Mouse (Mus musculus) ES-Bruce4 (cell line): Measurements from ENCODE around the gene Aldh6a1. TPM values are rescaled to one million over a fixed set of nuclear protein-coding genes. Genes with fewer than 3 reads are reported as not detected.

Experiments used
- H3K27ac ChIP-seq: 2 replicates; pipeline ENCODE4 v1.5.1; 2012; ENCODE audit warnings: low read length, inconsistent platforms; ENCODE audit not compliant: insufficient read depth
- H3K27me3 ChIP-seq: 2 replicates; pipeline ENCODE4 v1.6.1; 2012; ENCODE audit warnings: mild to moderate bottlenecking, low read length, inconsistent platforms; ENCODE audit not compliant: control insufficient read depth, poor library complexity, insufficient read depth, severe bottlenecking
- H3K36me3 ChIP-seq: 2 replicates; pipeline ENCODE4 v1.6.1; 2012; ENCODE audit warnings: inconsistent platforms, mild to moderate bottlenecking, low read length, moderate library complexity; ENCODE audit not compliant: control insufficient read depth, poor library complexity, insufficient read depth, severe bottlenecking
- H3K4me1 ChIP-seq: one replicate; pipeline ENCODE4 v1.8.1; 2011; ENCODE audit warnings: low read length; ENCODE audit not compliant: control insufficient read depth, insufficient read depth
- H3K4me3 ChIP-seq: 2 replicates; pipeline ENCODE4 v1.5.1; 2011; ENCODE audit warnings: low read depth, mild to moderate bottlenecking, low read length
- H3K9ac ChIP-seq: 2 replicates; pipeline ENCODE4 v1.6.1; 2012; ENCODE audit warnings: low read depth, mild to moderate bottlenecking, inconsistent platforms; ENCODE audit not compliant: poor library complexity, severe bottlenecking
- H3K9me3 ChIP-seq: replicated peaks from 2 replicates; pipeline ENCODE4 v1.6.1; 2012; ENCODE audit warnings: mild to moderate bottlenecking, low read length, inconsistent platforms; ENCODE audit not compliant: control insufficient read depth, poor library complexity, insufficient read depth, severe bottlenecking
- CTCF ChIP-seq: IDR thresholded peaks from one replicate; pipeline ENCODE4 v1.8.1; 2011; ENCODE audit warnings: low read depth, low read length
- EP300 ChIP-seq: IDR thresholded peaks from 2 replicates; pipeline ENCODE4 v1.6.1; 2011; ENCODE audit warnings: low read depth, low read length; ENCODE audit not compliant: insufficient read depth
- POLR2A ChIP-seq: IDR thresholded peaks from one replicate; pipeline ENCODE4 v1.8.1; 2011; ENCODE audit warnings: low read length; ENCODE audit not compliant: insufficient read depth
- polyA plus RNA-seq: library from polyadenylated mRNA; stranded (reverse); fragments of >200 nt; gene quantifications from 2 replicates; pipeline ENCODE4 v1.2.4, GENCODE M21; 2011; ENCODE audit warnings: low read depth; ENCODE audit not compliant: missing spikeins, insufficient read depth, insufficient read length

Gene Aldh6a1
- polyA plus RNA-seq, 1 experiment = 30.4 TPM

DNA sequence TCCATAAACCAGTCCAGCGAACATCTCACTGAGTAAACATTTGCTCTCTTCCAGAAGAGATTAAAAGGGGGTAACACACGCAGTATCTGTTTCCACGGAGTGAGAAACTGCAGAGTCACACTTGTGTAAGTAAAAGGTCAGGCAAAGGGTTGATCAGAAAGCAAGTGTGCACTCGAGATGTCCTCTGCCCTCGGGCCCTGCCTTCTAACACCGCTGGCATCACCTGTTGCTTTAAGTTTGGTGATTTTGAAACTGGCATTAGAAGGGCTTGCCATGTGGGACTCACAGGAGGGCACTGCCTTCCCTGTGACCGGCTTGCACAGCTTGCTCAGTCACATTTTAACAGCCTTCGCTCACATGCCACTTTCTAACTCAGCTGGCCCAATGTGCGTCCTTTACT lies 51.1 kb downstream of the Aldh6a1 start:
- Histone ChIP-seq H3K27me3 (no peaks in the 10 kb centered on the region), H3K9ac (no peak overlapping the region), H3K4me3 (no peak overlapping the region), H3K27ac (no peak overlapping the region), H3K9me3 (no peaks in the 10 kb centered on the region), H3K4me1 (no peaks in the 10 kb centered on the region), H3K36me3 (no peaks in the 10 kb centered on the region)
- TF ChIP-seq EP300 (no peak), POLR2A (no peak), CTCF (no peak)

DNA sequence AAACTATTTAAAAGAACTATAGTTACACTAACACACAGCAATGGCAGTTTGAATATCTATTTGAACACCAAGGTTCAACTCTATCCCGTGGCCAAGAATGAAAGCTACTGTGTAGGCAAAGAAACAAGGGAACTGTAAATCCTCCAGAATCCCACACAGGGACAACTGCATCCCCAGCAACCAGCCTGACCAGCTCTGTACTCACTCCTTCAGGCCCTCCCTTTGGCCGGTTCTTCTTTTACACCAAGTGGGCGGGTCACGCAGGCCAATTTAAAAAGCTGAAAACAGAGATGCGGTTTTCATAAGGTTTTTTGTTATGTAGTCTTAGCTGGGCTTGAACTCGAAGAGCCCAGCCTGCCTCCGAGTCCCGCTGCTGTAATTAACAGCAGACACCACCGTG lies 51.7 kb downstream of the Aldh6a1 start:
- TF ChIP-seq POLR2A (no peak), CTCF (no peak), EP300 (no peak)
- Histone ChIP-seq H3K9ac (no peak overlapping the region), H3K27ac (no peak overlapping the region), H3K9me3 (no peaks in the 10 kb centered on the region), H3K36me3 (no peaks in the 10 kb centered on the region), H3K27me3 (no peaks in the 10 kb centered on the region), H3K4me3 (no peak overlapping the region), H3K4me1 (no peaks in the 10 kb centered on the region)

DNA sequence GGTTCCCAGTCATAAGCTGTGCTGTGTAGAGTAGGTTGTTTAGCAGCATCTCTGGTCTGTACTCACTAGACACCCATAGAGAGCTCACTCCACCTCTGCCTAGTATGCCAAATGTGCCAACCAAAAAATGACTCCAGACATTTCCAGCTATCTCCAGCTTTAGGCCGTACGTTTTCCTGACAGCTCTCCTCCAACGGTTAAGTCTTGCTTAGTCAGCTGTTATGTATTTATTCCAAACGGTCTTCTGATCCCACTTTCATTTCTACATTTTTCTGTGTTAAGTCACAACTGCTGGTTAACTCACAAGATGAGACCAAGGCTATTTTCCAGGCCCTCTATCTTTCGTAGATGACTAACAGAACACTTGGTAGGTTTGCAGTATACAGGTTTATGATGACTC lies 52.2 kb downstream of the Aldh6a1 start:
- Histone ChIP-seq H3K36me3 (no peaks in the 10 kb centered on the region), H3K9me3 (no peaks in the 10 kb centered on the region), H3K4me1 (no peaks in the 10 kb centered on the region), H3K27me3 (no peaks in the 10 kb centered on the region), H3K9ac (no peak overlapping the region), H3K4me3 (no peak overlapping the region), H3K27ac (no peak overlapping the region)
- TF ChIP-seq POLR2A (no peak), EP300 (no peak), CTCF (no peak)

DNA sequence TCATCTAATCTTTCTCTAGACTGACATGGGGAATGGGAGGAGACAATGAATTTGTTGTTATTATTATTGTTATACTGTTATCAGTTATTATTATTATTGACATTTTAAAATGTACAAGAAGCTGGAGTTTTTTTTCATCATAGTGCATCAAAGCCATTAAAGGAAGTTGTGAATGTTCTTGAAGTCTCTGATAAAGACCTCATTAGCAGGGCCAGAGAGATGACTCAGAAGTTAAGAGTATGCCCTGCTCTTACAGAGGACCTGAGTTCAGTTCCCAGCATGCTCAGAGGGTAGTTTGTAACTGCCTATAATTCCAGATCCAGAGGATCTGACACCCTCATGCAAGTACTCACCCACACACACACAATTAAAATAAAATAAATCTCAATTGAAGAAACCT lies 53.1 kb downstream of the Aldh6a1 start:
- H3K9me3 ChIP-seq = no peaks in the 10 kb centered on the region
- H3K27me3 ChIP-seq = no peaks in the 10 kb centered on the region
- H3K4me1 ChIP-seq = no peaks in the 10 kb centered on the region
- TF ChIP-seq POLR2A (no peak), CTCF (no peak), EP300 (no peak)
- no peak overlapping the region for H3K4me3 ChIP-seq
- H3K9ac ChIP-seq = no peak overlapping the region
- H3K27ac ChIP-seq = no peak overlapping the region
- no peaks in the 10 kb centered on the region for H3K36me3 ChIP-seq

DNA sequence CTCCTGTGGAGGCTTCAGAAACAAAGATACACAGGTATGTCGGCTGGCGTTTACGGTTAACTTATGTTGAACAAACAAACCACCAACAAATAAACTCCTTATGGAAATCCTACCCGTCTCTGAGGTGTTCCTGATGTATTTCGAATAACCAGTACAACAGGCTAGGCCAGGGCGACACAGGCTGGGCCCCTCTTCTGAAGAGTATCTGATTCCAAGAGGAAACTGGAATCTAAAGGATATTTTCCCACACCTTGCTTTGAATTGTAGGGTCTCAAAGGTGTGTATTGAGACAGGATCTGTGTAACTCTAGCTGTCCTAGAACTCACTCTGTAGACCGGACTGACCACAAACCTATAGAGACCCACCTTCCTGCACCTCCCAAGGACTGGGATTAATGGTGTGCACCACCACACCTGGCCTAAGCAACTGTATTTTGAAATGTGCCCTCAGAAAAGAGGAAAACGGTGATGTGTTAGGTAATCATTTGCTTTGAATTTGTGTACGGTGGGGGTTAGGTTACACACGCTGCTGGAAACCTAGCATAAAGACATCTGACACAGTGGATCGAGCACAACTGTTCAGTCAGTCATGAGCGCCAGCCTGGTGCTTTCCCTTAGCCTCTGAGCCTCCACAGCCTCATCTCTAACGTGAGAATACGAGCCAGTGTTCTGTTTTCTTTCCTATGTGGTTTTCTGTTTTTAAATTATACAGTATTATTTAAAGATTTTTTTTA lies 53.7 kb downstream of the Aldh6a1 start:
- Histone ChIP-seq H3K27ac (no peak overlapping the region), H3K4me3 (no peak overlapping the region), H3K4me1 (no peaks in the 10 kb centered on the region), H3K36me3 (no peaks in the 10 kb centered on the region), H3K27me3 (no peaks in the 10 kb centered on the region), H3K9me3 (no peaks in the 10 kb centered on the region), H3K9ac (no peak overlapping the region)
- TF ChIP-seq EP300 = no peak
- TF ChIP-seq POLR2A = no peak
- TF ChIP-seq CTCF = no peak

DNA sequence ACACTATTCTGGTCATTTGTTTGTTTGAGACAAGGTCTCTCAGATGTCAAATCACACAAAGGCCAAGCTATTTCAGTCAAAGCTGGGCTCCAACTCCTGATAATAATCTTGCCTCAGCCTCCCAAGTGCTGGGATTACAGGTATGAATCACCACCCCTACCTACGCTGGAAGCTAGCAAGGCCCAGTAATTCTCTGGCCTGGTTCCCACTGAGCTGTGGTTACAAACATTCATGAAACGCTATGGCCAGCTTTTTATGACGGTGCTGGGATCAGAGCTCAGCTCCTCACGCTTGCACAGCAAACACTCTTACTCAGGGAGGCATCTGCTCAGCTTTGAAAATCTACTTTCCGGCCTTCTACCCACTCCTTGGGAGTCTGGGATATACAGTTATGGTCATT lies 57.0 kb downstream of the Aldh6a1 start:
- TF ChIP-seq CTCF = no peak
- TF ChIP-seq POLR2A = no peak
- no peak for TF ChIP-seq EP300

More for the DNA sequence above, 57.0 kb downstream of the Aldh6a1 start:
- Histone ChIP-seq H3K4me1 (no peaks in the 10 kb centered on the region), H3K27me3 (no peaks in the 10 kb centered on the region), H3K4me3 (no peak overlapping the region), H3K36me3 (no peaks in the 10 kb centered on the region), H3K9me3 (no peaks in the 10 kb centered on the region), H3K9ac (no peak overlapping the region), H3K27ac (no peak overlapping the region)
